Mouse (Mus musculus) intestine, embryonic 15.5 days (tissue): Measurements from ENCODE around the gene Olfr1373. TPM values are rescaled to one million over a fixed set of nuclear protein-coding genes. Genes with fewer than 3 reads are reported as not detected.

Experiments used
- ATAC-seq: fragments of 200-750 bp; cut with Nextera tagmentation; 2 replicates; pipeline ENCODE4 v1.8.0; 2017; ENCODE audit warnings: moderate TSS enrichment, moderate library complexity
- H3K27ac ChIP-seq: fragments of 300-500 bp; sonication (generic); 2 replicates; pipeline ENCODE4 v1.5.1; 2015; ENCODE audit warnings: mild to moderate bottlenecking, inconsistent platforms
- H3K27me3 ChIP-seq: fragments of 300-500 bp; sonication (generic); replicated peaks from 2 replicates; pipeline ENCODE4 v1.6.1; 2015; ENCODE audit warnings: inconsistent platforms
- H3K36me3 ChIP-seq: fragments of 300-500 bp; sonication (generic); 2 replicates; pipeline ENCODE4 v1.6.1; 2015; ENCODE audit warnings: inconsistent platforms
- H3K4me1 ChIP-seq: fragments of 300-500 bp; sonication (generic); replicated peaks from 2 replicates; pipeline ENCODE4 v1.6.1; 2015; ENCODE audit warnings: inconsistent platforms
- H3K4me2 ChIP-seq: fragments of 300-500 bp; sonication (generic); replicated peaks from 2 replicates; pipeline ENCODE4 v1.6.1; 2015; ENCODE audit warnings: mild to moderate bottlenecking, inconsistent platforms
- H3K4me3 ChIP-seq: fragments of 300-500 bp; sonication (generic); replicated peaks from 2 replicates; pipeline ENCODE4 v1.5.1; 2015; ENCODE audit warnings: inconsistent platforms
- H3K9ac ChIP-seq: fragments of 300-500 bp; sonication (generic); 2 replicates; pipeline ENCODE4 v1.6.1; 2015; ENCODE audit warnings: inconsistent platforms
- H3K9me3 ChIP-seq: fragments of 300-500 bp; sonication (generic); 2 replicates; pipeline ENCODE4 v1.6.1; 2016; ENCODE audit warnings: inconsistent platforms
- WGBS: fragments of 180-500 bp; shearing (Covaris S2); methylation state at CpG from one replicate; pipeline ENCODE4 v1.1.7; 2015; 5-methylcytosine and 5-hydroxymethylcytosine counted together
- polyA plus RNA-seq: library from polyadenylated mRNA; unstranded; fragments of >200 nt; fragmentation: Nextera tagmentation; extraction: Ambion mirVana; gene quantifications from 2 replicates; pipeline ENCODE4 v1.2.1, GENCODE M21; 2015

Olfr1373 gene
- polyA plus RNA-seq, 1 experiment from 2014 or later: not detected

GRCm38 (mm10) chr11:52102977-52103376 lies 42.4 kb downstream of the Olfr1373 start:
- H3K4me1 ChIP-seq: peaks cover 10% of the 10 kb centered on the region
- H3K36me3 ChIP-seq: no peaks in the 10 kb centered on the region
- H3K9me3 ChIP-seq: no peaks in the 10 kb centered on the region
- 66% methylated on average over 4 of the region's 4 CpGs for WGBS
- H3K4me2 ChIP-seq: no peak overlapping the region
- no peak overlapping the region for H3K4me3 ChIP-seq
- no peak overlapping the region for H3K9ac ChIP-seq
- no peak for ATAC-seq
- no peaks in the 10 kb centered on the region for H3K27me3 ChIP-seq
- H3K27ac ChIP-seq: no peak overlapping the region

- Histone ChIP-seq H3K36me3 (no peaks in the 10 kb centered on the region), H3K4me2 (peak overlapping the region; percentile 64), H3K9me3 (no peaks in the 10 kb centered on the region), H3K4me3 (peak overlapping the region; percentile 97), H3K4me1 (peaks cover 16% of the 10 kb centered on the region), H3K9ac (peak overlapping the region; percentile 99), H3K27me3 (no peaks in the 10 kb centered on the region), H3K27ac (peak overlapping the region; percentile 100)
- ATAC-seq: no peak
- WGBS: under 1% methylated on average over 7 of the region's 7 CpGs
Measured at GRCm38 (mm10) chr11:52099771-52100219, 45.5 kb downstream of the Olfr1373 start.

DNA sequence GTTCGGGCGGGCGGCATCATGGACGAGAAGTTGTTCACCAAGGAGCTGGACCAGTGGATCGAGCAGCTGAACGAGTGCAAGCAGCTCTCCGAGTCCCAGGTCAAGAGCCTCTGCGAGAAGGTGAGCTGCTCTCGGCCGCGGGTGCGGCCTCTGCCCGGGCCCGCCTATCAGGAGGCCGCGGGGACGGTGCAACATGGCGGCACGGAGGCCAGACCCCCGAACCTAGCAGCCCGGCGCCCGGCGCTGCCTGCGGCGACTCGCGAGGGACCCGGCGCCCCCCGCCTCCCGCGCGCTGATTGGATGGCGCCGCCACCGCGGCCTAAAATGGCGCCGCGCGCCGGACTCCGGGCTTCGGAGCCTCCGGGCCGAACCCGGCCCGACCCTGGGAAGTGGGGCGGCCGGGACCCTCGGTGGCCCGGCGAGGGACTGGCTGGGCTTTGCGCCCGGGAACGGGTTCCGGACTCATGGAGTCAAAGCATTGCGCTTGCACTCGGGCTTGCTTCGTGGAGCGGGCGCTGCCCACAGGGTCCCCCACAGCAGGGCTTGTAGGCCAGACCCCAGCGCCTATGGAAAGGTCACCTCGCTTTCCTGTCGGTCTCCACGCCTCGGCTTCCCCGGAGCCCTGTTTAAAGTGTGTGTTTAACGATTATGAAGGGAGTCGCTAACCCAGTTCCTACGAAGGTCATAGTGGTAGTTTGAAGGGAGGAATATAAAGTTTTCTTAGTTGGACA lies 46.1 kb downstream of the Olfr1373 start:
- no peaks in the 10 kb centered on the region for H3K9me3 ChIP-seq
- WGBS: under 1% methylated on average over 60 of the region's 72 CpGs
- ATAC-seq: peak; percentile 79

DNA sequence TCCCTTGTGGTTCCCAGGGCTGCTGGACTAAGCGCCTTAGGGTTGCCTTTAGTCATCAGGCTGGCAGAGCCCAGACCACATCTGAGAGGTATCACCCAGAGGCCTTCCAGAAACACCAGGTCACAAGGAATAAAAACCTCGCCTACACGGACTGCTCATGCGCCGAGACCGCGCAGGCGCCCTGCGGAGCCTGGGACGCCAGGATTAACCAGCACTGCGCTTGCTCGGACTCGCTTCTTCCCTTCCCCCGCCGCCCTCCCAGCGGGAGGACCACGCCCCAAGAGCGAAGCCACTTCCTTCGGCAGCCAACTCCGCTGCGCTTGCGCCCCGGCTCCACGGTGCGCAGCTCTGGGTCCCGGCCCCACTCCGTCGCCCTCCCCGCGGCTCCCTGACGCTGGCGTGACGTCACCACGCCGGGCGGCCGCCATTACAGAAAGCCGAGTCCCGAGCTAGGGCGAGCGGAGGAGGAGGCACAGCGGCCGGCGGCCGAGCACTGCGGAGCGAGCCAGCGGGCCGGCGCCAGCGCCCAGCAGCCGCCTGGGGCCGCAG lies 46.9 kb downstream of the Olfr1373 start, which contains the start of gene Ppp2ca:
TSS of gene Ppp2ca (plus strand) at position 284 of the 549 bp plus-strand sequence.
- Histone ChIP-seq H3K9ac (peak within 1 kb of the TSS; percentile 99), H3K36me3 (no peaks in the 10 kb centered on the region), H3K4me2 (peak within 1 kb of the TSS; percentile 86), H3K9me3 (no peaks in the 10 kb centered on the region), H3K4me3 (peak within 1 kb of the TSS; percentile 97), H3K27me3 (no peaks in the 10 kb centered on the region), H3K4me1 (peaks cover 18% of the 10 kb centered on the region), H3K27ac (peak within 1 kb of the TSS; percentile 100)
- peak; percentile 97 for ATAC-seq
- under 1% methylated on average over 43 of the region's 53 CpGs for WGBS

More for the DNA sequence above, 46.1 kb downstream of the Olfr1373 start:
- Histone ChIP-seq H3K27ac (peak overlapping the region; percentile 100), H3K27me3 (no peaks in the 10 kb centered on the region), H3K4me2 (peak overlapping the region; percentile 64), H3K4me3 (peak overlapping the region; percentile 97), H3K36me3 (no peaks in the 10 kb centered on the region), H3K9ac (peak overlapping the region; percentile 99), H3K4me1 (peaks cover 18% of the 10 kb centered on the region)

GRCm38 (mm10) chr11:52097596-52097995 lies 47.7 kb downstream of the Olfr1373 start:
- Histone ChIP-seq H3K9ac (no peak overlapping the region), H3K27me3 (no peaks in the 10 kb centered on the region), H3K36me3 (no peaks in the 10 kb centered on the region), H3K4me1 (peaks cover 18% of the 10 kb centered on the region), H3K9me3 (no peaks in the 10 kb centered on the region), H3K4me3 (no peak overlapping the region), H3K27ac (peak overlapping the region; percentile 100; the same call in 1 of the 2 replicates), H3K4me2 (peak overlapping the region; percentile 86)
- 71% methylated on average over 2 of the region's 2 CpGs for WGBS
- ATAC-seq: no peak

DNA sequence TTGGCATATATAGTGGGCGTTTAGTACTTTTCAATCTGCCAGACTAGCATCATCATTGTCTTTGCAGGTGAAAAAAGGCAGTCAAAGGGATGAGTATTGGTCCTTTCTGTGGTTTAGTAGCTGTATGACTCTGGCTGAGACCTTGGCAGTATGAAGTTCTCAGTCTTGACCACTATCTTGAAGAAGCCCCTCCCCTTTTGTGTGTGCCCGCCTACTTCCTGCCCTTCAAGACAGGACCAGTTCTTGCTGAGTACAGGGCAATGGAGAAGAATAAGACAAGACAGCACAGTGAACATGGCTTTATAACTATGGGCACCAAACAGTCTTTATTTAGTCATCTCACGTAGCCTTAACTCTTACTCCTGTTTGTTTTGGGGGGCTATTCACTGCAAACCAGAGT lies 48.3 kb downstream of the Olfr1373 start:
- no peaks in the 10 kb centered on the region for H3K27me3 ChIP-seq
- H3K9me3 ChIP-seq: no peaks in the 10 kb centered on the region
- ATAC-seq: no peak
- WGBS: 72% methylated on average over 3 of the region's 3 CpGs
- H3K36me3 ChIP-seq: no peaks in the 10 kb centered on the region
- no peak overlapping the region for H3K4me3 ChIP-seq
- H3K27ac ChIP-seq: no peak overlapping the region
- no peak overlapping the region for H3K9ac ChIP-seq
- no peak overlapping the region for H3K4me2 ChIP-seq
- H3K4me1 ChIP-seq: peaks cover 18% of the 10 kb centered on the region

Other genes starting within 250 kb of the Olfr1373 start
- 84.7 and 90.3 TPM in 2 replicates for gene Cdkn2aipnl, start 177.9 kb downstream of the Olfr1373 start, polyA plus RNA-seq
- gene Ube2b, start 144.8 kb downstream of the Olfr1373 start, polyA plus RNA-seq: 189 and 212 TPM in 2 replicates
- 5.4 and 6.6 TPM in 2 replicates for gene Cdkl3, start 141.3 kb downstream of the Olfr1373 start, polyA plus RNA-seq
- gene Ppp2ca, start 46.8 kb downstream of the Olfr1373 start, polyA plus RNA-seq: 64.8 and 69.3 TPM in 2 replicates
- not detected in 2 replicates for gene Olfr1371, start 68.5 kb upstream of the Olfr1373 start, polyA plus RNA-seq
- gene Skp1a, start 86.5 kb upstream of the Olfr1373 start, polyA plus RNA-seq: 720 and 848 TPM in 2 replicates
- gene Tcf7, start 137.5 kb upstream of the Olfr1373 start, polyA plus RNA-seq: 6.9 and 8.2 TPM in 2 replicates
- gene Vdac1, start 215.3 kb upstream of the Olfr1373 start, polyA plus RNA-seq: 287 and 295 TPM in 2 replicates